Mouse (Mus musculus): ENCODE data around the gene Ccdc189.

Ccdc189 gene

GRCm38 (mm10) chr7:127591108-127591507 lies 2.7 kb upstream of the Ccdc189 start:
- DNase-seq, result no peak

GRCm38 (mm10) chr7:127589637-127590036 lies 1.2 kb upstream of the Ccdc189 start:
- no peak for DNase-seq

- peak; percentile 43 for DNase-seq
Observed at GRCm38 (mm10) chr7:127588901-127589300, 506 bp upstream of the Ccdc189 start.

GRCm38 (mm10) chr7:127587196-127587595 lies 1.2 kb downstream of the Ccdc189 start:
- no peak for DNase-seq

- no peak for DNase-seq
Observed at GRCm38 (mm10) chr7:127586149-127586548, 2.2 kb downstream of the Ccdc189 start.

GRCm38 (mm10) chr7:127585031-127585430 lies 3.4 kb downstream of the Ccdc189 start:
- DNase-seq, result peak; percentile 34

GRCm38 (mm10) chr7:127583260-127583659 lies 5.1 kb downstream of the Ccdc189 start:
- no peak for DNase-seq

GRCm38 (mm10) chr7:127574115-127574514 lies 14.3 kb downstream of the Ccdc189 start:
- no peak for DNase-seq

GRCm38 (mm10) chr7:127573503-127574008 lies 14.8 kb downstream of the Ccdc189 start:
- no peak for DNase-seq

GRCm38 (mm10) chr7:127572895-127573471 lies 15.4 kb downstream of the Ccdc189 start, which contains the start of gene Phkg2:
Gene Phkg2, plus strand, starts transcription at chr7:127573340.
- peak; percentile 97 for DNase-seq

GRCm38 (mm10) chr7:127564381-127565150 lies 23.8 kb downstream of the Ccdc189 start:
- peak; percentile 51 for DNase-seq

- DNase-seq, result no peak
Observed at GRCm38 (mm10) chr7:127561340-127561858, 27.0 kb downstream of the Ccdc189 start, which contains the start of gene Tmem265. Gene Tmem265, plus strand, starts transcription at chr7:127561390.

- DNase-seq, result no peak
Observed at GRCm38 (mm10) chr7:127560580-127560979, 27.8 kb downstream of the Ccdc189 start.

- DNase-seq, result no peak
Observed at GRCm38 (mm10) chr7:127551558-127551957, 36.8 kb downstream of the Ccdc189 start.

- no peak for DNase-seq
Observed at GRCm38 (mm10) chr7:127549116-127549835, 39.1 kb downstream of the Ccdc189 start.

- no peak for DNase-seq
Observed at GRCm38 (mm10) chr7:127541671-127542070, 46.7 kb downstream of the Ccdc189 start.
